In genomic region chr10:127352187-127352586, GRCm38 (mm10) we compare ENCODE assay signal across 32 mouse cellular contexts. TPM values are rescaled to one million over a fixed set of nuclear protein-coding genes. Genes with fewer than 3 reads are reported as not detected.
DNase-seq lines count a peak whose midpoint lies in the region; ATAC-seq and TF ChIP-seq lines count a peak whose summit lies in the region.
"Had no signal": no experiment of that assay in that cellular context is flagged by ENCODE, and none has a peak within 500 bp of the region (broad histone marks: within the 10 kb centered on the region; RNA-seq: fewer than 3 reads in every experiment).

No protein-coding gene starts in this region.

- peaks cover 15% of the 10 kb centered on the region for H3K27me3 ChIP-seq in heart, embryonic 12.5 days (replicated peaks)
- peaks cover 21% of the 10 kb centered on the region for H3K27me3 ChIP-seq in E14TG2a.4 (ENCODE audit: insufficient read depth, low read length)
- peaks cover 20% of the 10 kb centered on the region for H3K27me3 ChIP-seq in liver, embryonic 15.5 days
- H3K27me3 ChIP-seq: limb, embryonic 12.5 days; stomach, embryonic 15.5 days had no signal

- no peaks in the 10 kb centered on the region for H3K9me3 ChIP-seq in heart, embryonic 12.5 days (replicated peaks)
- no peaks in the 10 kb centered on the region for H3K9me3 ChIP-seq in E14TG2a.4 (ENCODE audit: low read length)
- no peaks in the 10 kb centered on the region for H3K9me3 ChIP-seq in liver, embryonic 15.5 days (replicated peaks)
- H3K9me3 ChIP-seq: forebrain, embryonic 10.5 days; G1E; heart, embryonic 13.5 days; limb, embryonic 12.5 days; neural tube, embryonic 13.5 days; stomach, embryonic 15.5 days had no signal

- WGBS in heart, embryonic 12.5 days, result 84% methylated on average over 9 of the region's 9 CpGs
- 69% methylated on average over 9 of the region's 9 CpGs for WGBS in liver, embryonic 15.5 days (ENCODE audit: insufficient replicate concordance)

- no peak overlapping the region for H3K4me3 ChIP-seq in heart, embryonic 12.5 days
- H3K4me3 ChIP-seq in E14TG2a.4 (replicated peaks; ENCODE audit: low read length), result peak overlapping the region; percentile 37; the same call in 1 of the 2 replicates
- H3K4me3 ChIP-seq in liver, embryonic 15.5 days (replicated peaks), result no peak overlapping the region
- H3K4me3 ChIP-seq: forebrain, embryonic 10.5 days; heart, embryonic 13.5 days; limb, embryonic 12.5 days; neural tube, embryonic 13.5 days; stomach, embryonic 15.5 days had no signal

- H3K4me1 ChIP-seq in heart, embryonic 12.5 days (replicated peaks), result peaks cover 8% of the 10 kb centered on the region; the same call in 1 of the 2 replicates
- peaks cover 49% of the 10 kb centered on the region for H3K4me1 ChIP-seq in E14TG2a.4 (replicated peaks; ENCODE audit: low read depth, low read length)
- peaks cover 16% of the 10 kb centered on the region for H3K4me1 ChIP-seq in liver, embryonic 15.5 days (replicated peaks)

- no peak overlapping the region for H3K27ac ChIP-seq in heart, embryonic 12.5 days (ENCODE audit: poor library complexity, severe bottlenecking)
- H3K27ac ChIP-seq in liver, embryonic 15.5 days (replicated peaks), result peak overlapping the region; percentile 60
- H3K27ac ChIP-seq: forebrain, embryonic 10.5 days; heart, embryonic 13.5 days; hindbrain, postnatal 0 days; limb, embryonic 12.5 days; neural tube, embryonic 13.5 days; stomach, embryonic 15.5 days had no signal

- no peaks in the 10 kb centered on the region for H3K36me3 ChIP-seq in heart, embryonic 12.5 days
- no peaks in the 10 kb centered on the region for H3K36me3 ChIP-seq in E14TG2a.4 (ENCODE audit: insufficient read depth, low read length)
- H3K36me3 ChIP-seq in liver, embryonic 15.5 days (replicated peaks), result no peaks in the 10 kb centered on the region
- H3K36me3 ChIP-seq: forebrain, embryonic 10.5 days; G1E; heart, embryonic 13.5 days; limb, embryonic 12.5 days; neural tube, embryonic 13.5 days; stomach, embryonic 15.5 days had no signal

- no peak overlapping the region for H3K4me2 ChIP-seq in heart, embryonic 12.5 days
- 0 out of 2 replicates have a peak overlapping the region, but pooled peaks have one; percentile 1 for H3K4me2 ChIP-seq in liver, embryonic 15.5 days
- H3K4me2 ChIP-seq: heart, embryonic 13.5 days; limb, embryonic 12.5 days; lung, embryonic 14.5 days; neural tube, embryonic 13.5 days; stomach, embryonic 15.5 days had no signal

- peak; percentile 88 for DNase-seq in heart, adult 11 months
- DNase-seq in kidney, postnatal 36 days, result peak; percentile 51 to 60
- no peak for DNase-seq in kidney, postnatal 4 days
- no peak for DNase-seq in MN1 (ENCODE audit: low spot score)
- no peak for DNase-seq in gastrocnemius, postnatal 14 days
- DNase-seq: adrenal gland, adult 8-10 months; cerebellum, adult 18-20 months; cerebellum, postnatal 14 days; gastrocnemius, postnatal 10 days; heart, adult 18-20 months; heart, postnatal 14 days; lung, embryonic 14.5 days; midbrain, embryonic 14.5 days; thymus, adult 2 months had no signal

- ATAC-seq in heart, embryonic 12.5 days (ENCODE audit: insufficient number of reproducible peaks, low FRiP score), result no peak
- peak; percentile 36; the same call in 1 of the 2 replicates for ATAC-seq in liver, embryonic 15.5 days (ENCODE audit: insufficient read depth)
- ATAC-seq: forebrain, embryonic 16.5 days; hindbrain, postnatal 0 days; intestine, embryonic 16.5 days had no signal

- H3K9ac ChIP-seq in heart, embryonic 12.5 days, result no peak overlapping the region
- H3K9ac ChIP-seq in liver, embryonic 15.5 days, result no peak overlapping the region
- H3K9ac ChIP-seq: heart, embryonic 13.5 days; limb, embryonic 12.5 days; lung, embryonic 14.5 days; neural tube, embryonic 13.5 days; stomach, embryonic 15.5 days had no signal

- intact Hi-C loops in gastrocnemius, postnatal 14 days (cut with DNase I; ENCODE audit: low total_unique reads), result loop anchor here (10.0 kb wide), 1 partner anchor 113 kb away; no protein-coding TSS in a partner anchor

- TF ChIP-seq CTCF in E14TG2a.4 (conservative IDR thresholded peaks at IDR 0.05; ENCODE audit: low read length), result no peak

RNA-seq across cellular contexts. Expression of gene Inhbe, which starts 2.0 kb away (rescaled TPM):
- polyA plus RNA-seq in heart, embryonic 12.5 days (2016; fragmentation: Nextera tagmentation; extraction: Ambion mirVana), result not detected in 2 replicates
- 0.71 and 0.82 TPM in 2 replicates for polyA plus RNA-seq in liver, embryonic 15.5 days (2015; fragmentation: Nextera tagmentation; extraction: Ambion mirVana)
- not detected for total RNA-seq in gastrocnemius, postnatal 14 days (2021)
- total RNA-seq: gastrocnemius, postnatal 10 days; heart, adult 18-20 months; heart, postnatal 14 days; hindbrain, postnatal 0 days; layer of hippocampus, adult 18-20 months had no signal
- polyA plus RNA-seq: embryonic facial prominence, embryonic 11.5 days; forebrain, embryonic 10.5 days; forebrain, embryonic 16.5 days; heart, embryonic 13.5 days; hindbrain, postnatal 0 days; intestine, embryonic 16.5 days; neural tube, embryonic 13.5 days; thymus, adult 2 months had no signal

RNA-seq across cellular contexts. Expression of gene Gli1, which starts 10.4 kb away (rescaled TPM):
- polyA plus RNA-seq in heart, embryonic 12.5 days (2016; fragmentation: Nextera tagmentation; extraction: Ambion mirVana), result 0.31 and 0.41 TPM in 2 replicates
- polyA plus RNA-seq in liver, embryonic 15.5 days (2015; fragmentation: Nextera tagmentation; extraction: Ambion mirVana), result 0.31 and 0.32 TPM in 2 replicates
- 1 to 10 TPM; 2.3 to 2.7 TPM for total RNA-seq in gastrocnemius, postnatal 14 days (2021)
- total RNA-seq: megakaryocyte, adult 5-6 weeks had no signal

RNA-seq across cellular contexts. Expression of gene Inhbc, which starts 18.0 kb away (rescaled TPM):
- polyA plus RNA-seq in heart, embryonic 12.5 days (2016; fragmentation: Nextera tagmentation; extraction: Ambion mirVana), result not detected in 2 replicates
- 4.6 and 5.1 TPM in 2 replicates for polyA plus RNA-seq in liver, embryonic 15.5 days (2015; fragmentation: Nextera tagmentation; extraction: Ambion mirVana)
- total RNA-seq in gastrocnemius, postnatal 14 days (2021), result not detected
- total RNA-seq: adrenal gland, adult 8-10 months; gastrocnemius, postnatal 10 days; heart, adult 18-20 months; heart, postnatal 14 days; hindbrain, postnatal 0 days; layer of hippocampus, adult 18-20 months; layer of hippocampus, postnatal 14 days; left cerebral cortex, postnatal 14 days; megakaryocyte, adult 5-6 weeks had no signal
- polyA plus RNA-seq: embryonic facial prominence, embryonic 11.5 days; forebrain, embryonic 10.5 days; forebrain, embryonic 16.5 days; G1E; heart, embryonic 13.5 days; hindbrain, embryonic 11.5 days; hindbrain, postnatal 0 days; intestine, embryonic 16.5 days; limb, embryonic 12.5 days; lung, embryonic 14.5 days; midbrain, embryonic 14.5 days; neural tube, embryonic 13.5 days; thymus, adult 2 months had no signal

RNA-seq across cellular contexts. Expression of gene R3hdm2, which starts 27.9 kb away (rescaled TPM):
- polyA plus RNA-seq in heart, embryonic 12.5 days (2016; fragmentation: Nextera tagmentation; extraction: Ambion mirVana), result 35.8 and 36.6 TPM in 2 replicates
- 14.4 and 15.0 TPM in 2 replicates for polyA plus RNA-seq in liver, embryonic 15.5 days (2015; fragmentation: Nextera tagmentation; extraction: Ambion mirVana)
- total RNA-seq in gastrocnemius, postnatal 14 days (2021), result 10 to 100 TPM; 84.1 to 89.2 TPM

RNA-seq across cellular contexts. Expression of gene Arhgap9, which starts 30.4 kb away (rescaled TPM):
- polyA plus RNA-seq in heart, embryonic 12.5 days (2016; fragmentation: Nextera tagmentation; extraction: Ambion mirVana), result 0.89 and 1.8 TPM in 2 replicates
- 14.1 and 14.9 TPM in 2 replicates for polyA plus RNA-seq in liver, embryonic 15.5 days (2015; fragmentation: Nextera tagmentation; extraction: Ambion mirVana)
- 1 to 10 TPM; 1.3 to 2.1 TPM for total RNA-seq in gastrocnemius, postnatal 14 days (2021)

Comparison
In these comparisons a context has a peak if more than half of its experiments do, and no peak if none do; other contexts are left out.
1. DNase-seq: peak in heart, adult 11 months (single experiment) and kidney, postnatal 36 days (2 of 2); none in kidney, postnatal 4 days (0 of 2), MN1 (single experiment) and gastrocnemius, postnatal 14 days (single experiment).